Mouse (Mus musculus): ENCODE measurements around the gene Srrm4.
A peak's percentile ranks its signal among the peaks of the same experiment; 100 is the strongest.

The Srrm4 gene

GRCm38 (mm10) chr5:116552584-116552983 is 39.0 kb downstream of the Srrm4 start:
- DNase-seq: no peak

- no peak for DNase-seq
Measured at GRCm38 (mm10) chr5:116545746-116546145, 45.9 kb downstream of the Srrm4 start.

- peak; percentile 7 for DNase-seq
Measured at GRCm38 (mm10) chr5:116542317-116542716, 49.3 kb downstream of the Srrm4 start.

- no peak for DNase-seq
Measured at GRCm38 (mm10) chr5:116541128-116541527, 50.5 kb downstream of the Srrm4 start.

- no peak for DNase-seq
Measured at GRCm38 (mm10) chr5:116539360-116539759, 52.3 kb downstream of the Srrm4 start.

GRCm38 (mm10) chr5:116538491-116538890 is 53.1 kb downstream of the Srrm4 start:
- no peak for DNase-seq

- no peak for DNase-seq
Measured at GRCm38 (mm10) chr5:116526324-116526723, 65.3 kb downstream of the Srrm4 start.

- no peak for DNase-seq
Measured at GRCm38 (mm10) chr5:116525308-116525707, 66.3 kb downstream of the Srrm4 start.

GRCm38 (mm10) chr5:116523553-116523952 is 68.1 kb downstream of the Srrm4 start:
- DNase-seq: no peak

- DNase-seq: no peak
Measured at GRCm38 (mm10) chr5:116523079-116523478, 68.5 kb downstream of the Srrm4 start.

- DNase-seq: no peak
Measured at GRCm38 (mm10) chr5:116522273-116522672, 69.3 kb downstream of the Srrm4 start.

GRCm38 (mm10) chr5:116518047-116518446 is 73.6 kb downstream of the Srrm4 start:
- no peak for DNase-seq

- DNase-seq: no peak
Measured at GRCm38 (mm10) chr5:116512135-116512534, 79.5 kb downstream of the Srrm4 start.

GRCm38 (mm10) chr5:116510229-116510628 is 81.4 kb downstream of the Srrm4 start:
- no peak for DNase-seq

- no peak for DNase-seq
Measured at GRCm38 (mm10) chr5:116501342-116501741, 90.3 kb downstream of the Srrm4 start.

- no peak for DNase-seq
Measured at GRCm38 (mm10) chr5:116498880-116499640, 92.6 kb downstream of the Srrm4 start.

GRCm38 (mm10) chr5:116497866-116498265 is 93.8 kb downstream of the Srrm4 start:
- no peak for DNase-seq

- no peak for DNase-seq
Measured at GRCm38 (mm10) chr5:116497205-116497604, 94.4 kb downstream of the Srrm4 start.

GRCm38 (mm10) chr5:116496717-116497116 is 94.9 kb downstream of the Srrm4 start:
- no peak for DNase-seq

GRCm38 (mm10) chr5:116495466-116495865 is 96.2 kb downstream of the Srrm4 start:
- DNase-seq: no peak

- no peak for DNase-seq
Measured at GRCm38 (mm10) chr5:116494377-116494776, 97.2 kb downstream of the Srrm4 start.

- DNase-seq: no peak
Measured at GRCm38 (mm10) chr5:116492726-116493125, 98.9 kb downstream of the Srrm4 start.

- DNase-seq: no peak
Measured at GRCm38 (mm10) chr5:116491794-116492420, 99.7 kb downstream of the Srrm4 start.

GRCm38 (mm10) chr5:116490826-116491225 is 100.8 kb downstream of the Srrm4 start:
- DNase-seq: no peak

GRCm38 (mm10) chr5:116489621-116490020 is 102.0 kb downstream of the Srrm4 start:
- no peak for DNase-seq

All from lung, postnatal 36 days (tissue).